Mouse (Mus musculus) megakaryocyte, embryonic 14.5 days (primary cell): ENCODE data around the gene Phf12. TPM values are rescaled to one million over a fixed set of nuclear protein-coding genes. Genes with fewer than 3 reads are reported as not detected.

ENCODE experiments used
- H3K27me3 ChIP-seq: replicated peaks from 2 replicates; pipeline ENCODE3; 2012; ENCODE audit warnings: inconsistent platforms
- H3K36me3 ChIP-seq: replicated peaks from 2 replicates; pipeline ENCODE3; 2012; ENCODE audit warnings: low read length, inconsistent platforms, mixed read lengths
- H3K4me1 ChIP-seq: 2 replicates; pipeline ENCODE4 v1.6.1; 2012; ENCODE audit warnings: inconsistent platforms
- H3K4me3 ChIP-seq: replicated peaks from 2 replicates; pipeline ENCODE3; 2012; ENCODE audit warnings: moderate library complexity, mild to moderate bottlenecking, inconsistent platforms
- H3K9me3 ChIP-seq: 2 replicates; pipeline ENCODE4 v1.6.1; 2012; ENCODE audit warnings: inconsistent platforms
- FLI1 ChIP-seq: IDR thresholded peaks from 2 replicates; pipeline ENCODE4 v1.6.1; 2012; ENCODE audit warnings: low read length, inconsistent platforms, mixed read lengths
- GATA1 ChIP-seq: IDR thresholded peaks from 3 replicates; pipeline ENCODE4 v1.6.1; 2012; ENCODE audit warnings: mixed read lengths, low read length, inconsistent platforms, borderline replicate concordance
- polyA plus RNA-seq: library from polyadenylated mRNA; stranded (reverse); fragments of >175 nt; gene quantifications from 2 replicates; pipeline ENCODE4 v1.2.3, GENCODE M21; 2012; ENCODE audit warnings: low replicate concordance; ENCODE audit not compliant: insufficient read depth

Gene Phf12
- polyA plus RNA-seq, 1 experiment = 75.4 TPM

- Histone ChIP-seq H3K9me3 (no peaks in the 10 kb centered on the region), H3K27me3 (no peaks in the 10 kb centered on the region), H3K4me3 (peak overlapping the region; percentile 71), H3K4me1 (peaks cover 49% of the 10 kb centered on the region), H3K36me3 (peaks cover 56% of the 10 kb centered on the region)
- TF ChIP-seq FLI1 (no peak), GATA1 (no peak)
Measured at GRCm38 (mm10) chr11:78072425-78073130, 90.0 kb downstream of the Phf12 start.

- Histone ChIP-seq H3K36me3 (peaks cover 64% of the 10 kb centered on the region), H3K27me3 (no peaks in the 10 kb centered on the region), H3K9me3 (no peaks in the 10 kb centered on the region), H3K4me3 (no peak overlapping the region), H3K4me1 (peaks cover 52% of the 10 kb centered on the region)
- TF ChIP-seq GATA1 = no peak
- no peak for TF ChIP-seq FLI1
Measured at GRCm38 (mm10) chr11:78073577-78074276, 91.2 kb downstream of the Phf12 start.

DNA sequence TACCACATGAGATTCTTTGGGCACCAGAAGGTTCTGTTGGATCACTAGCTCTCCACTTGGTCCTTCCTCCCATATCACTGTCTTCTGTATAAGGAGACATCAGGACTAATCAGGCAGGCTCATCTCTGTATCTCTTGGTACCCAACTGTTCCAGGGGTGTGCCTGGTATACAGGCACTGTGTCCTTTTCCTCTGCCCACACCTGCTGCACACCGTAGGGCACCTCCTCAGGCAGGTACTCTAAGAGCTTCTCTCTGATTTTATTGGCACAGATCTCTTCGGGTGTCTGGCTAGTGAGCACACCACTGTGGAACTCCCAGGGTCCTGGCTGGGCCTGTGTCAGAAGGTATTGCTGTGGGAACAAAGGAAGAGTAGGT, 91.7 kb downstream of the Phf12 start:
- no peak overlapping the region for H3K4me3 ChIP-seq
- TF ChIP-seq FLI1 (no peak), GATA1 (no peak)
- H3K36me3 ChIP-seq = peaks cover 64% of the 10 kb centered on the region

DNA sequence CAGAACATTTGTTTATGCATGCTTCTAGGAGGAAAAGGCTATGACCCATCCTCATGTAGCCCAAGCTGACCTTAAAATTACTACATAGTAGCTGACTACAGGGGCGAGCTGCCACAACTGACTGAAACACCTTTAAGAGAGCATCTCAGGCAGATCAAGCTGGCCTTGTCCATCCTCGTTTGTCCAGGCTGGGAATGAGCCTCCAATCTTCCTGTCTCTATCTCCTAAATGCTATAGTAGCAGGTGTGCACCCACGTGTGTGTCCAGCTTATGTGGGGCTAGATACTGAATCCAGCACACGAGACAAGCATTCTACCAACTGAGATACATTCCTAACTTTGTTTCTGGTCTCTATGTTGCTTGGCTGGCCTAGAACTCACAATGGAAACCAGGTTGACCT, 92.1 kb downstream of the Phf12 start:
- H3K9me3 ChIP-seq = no peaks in the 10 kb centered on the region
- no peaks in the 10 kb centered on the region for H3K27me3 ChIP-seq
- peaks cover 56% of the 10 kb centered on the region for H3K4me1 ChIP-seq
- no peak for TF ChIP-seq FLI1
- no peak for TF ChIP-seq GATA1
- peaks cover 64% of the 10 kb centered on the region for H3K36me3 ChIP-seq
- no peak overlapping the region for H3K4me3 ChIP-seq

More for the DNA sequence above, 91.7 kb downstream of the Phf12 start:
- Histone ChIP-seq H3K27me3 (no peaks in the 10 kb centered on the region), H3K4me1 (peaks cover 56% of the 10 kb centered on the region), H3K9me3 (no peaks in the 10 kb centered on the region)

Other genes starting within 250 kb of the Phf12 start
- 6.7 and 20.0 TPM in 2 replicates for gene Myo18a, start 219.5 kb upstream of the Phf12 start, polyA plus RNA-seq
- not detected in 2 replicates for gene Gm10277, start 195.0 kb upstream of the Phf12 start, polyA plus RNA-seq
- not detected in 2 replicates for gene Pipox, start 88.7 kb upstream of the Phf12 start, polyA plus RNA-seq
- gene Sez6, start 52.0 kb upstream of the Phf12 start, polyA plus RNA-seq = not detected in 2 replicates
- 5.9 and 7.0 TPM in 2 replicates for gene Dhrs13, start 49.5 kb downstream of the Phf12 start, polyA plus RNA-seq
- 2.2 and 9.5 TPM in 2 replicates for gene Flot2, start 55.2 kb downstream of the Phf12 start, polyA plus RNA-seq
- 1.6 TPM in 1 of 2 replicates, not detected in the other for gene Eral1, start 97.6 kb downstream of the Phf12 start, polyA plus RNA-seq
- 32.0 and 49.0 TPM in 2 replicates for gene Fam222b, start 111.9 kb downstream of the Phf12 start, polyA plus RNA-seq
- 4.8 and 6.3 TPM in 2 replicates for gene Traf4, start 182.8 kb downstream of the Phf12 start, polyA plus RNA-seq
- gene Nek8, start 193.9 kb downstream of the Phf12 start, polyA plus RNA-seq = 1.3 and 2.2 TPM in 2 replicates
- gene Tlcd1, start 194.0 kb downstream of the Phf12 start, polyA plus RNA-seq = 35.9 and 67.9 TPM in 2 replicates
- gene Rpl23a, start 200.8 kb downstream of the Phf12 start, polyA plus RNA-seq = 151 and 1,521 TPM in 2 replicates
- 4.5 TPM in 1 of 2 replicates, not detected in the other for gene Rab34, start 205.7 kb downstream of the Phf12 start, polyA plus RNA-seq
- gene Proca1, start 210.6 kb downstream of the Phf12 start, polyA plus RNA-seq = 0.22 TPM in 1 of 2 replicates, not detected in the other